Mouse (Mus musculus) heart, adult 9 months (tissue): ENCODE measurements around the gene Sned1.
A peak's percentile ranks its signal among the peaks of the same experiment; 100 is the strongest.

ENCODE experiments used
- DNase-seq, 2 experiments: peaks; one replicate each; pipeline ENCODE4 v3.0.0; 2022; ENCODE audit warnings: low spot score in 2 of 2

Gene Sned1

GRCm38 (mm10) chr1:93305581-93306337 lies 70.1 kb downstream of the Sned1 start, which contains the start of gene Mterf4:
Mterf4 (minus strand) TSS chr1:93305915.
- peak; percentile 63 to 64 for DNase-seq

DNA sequence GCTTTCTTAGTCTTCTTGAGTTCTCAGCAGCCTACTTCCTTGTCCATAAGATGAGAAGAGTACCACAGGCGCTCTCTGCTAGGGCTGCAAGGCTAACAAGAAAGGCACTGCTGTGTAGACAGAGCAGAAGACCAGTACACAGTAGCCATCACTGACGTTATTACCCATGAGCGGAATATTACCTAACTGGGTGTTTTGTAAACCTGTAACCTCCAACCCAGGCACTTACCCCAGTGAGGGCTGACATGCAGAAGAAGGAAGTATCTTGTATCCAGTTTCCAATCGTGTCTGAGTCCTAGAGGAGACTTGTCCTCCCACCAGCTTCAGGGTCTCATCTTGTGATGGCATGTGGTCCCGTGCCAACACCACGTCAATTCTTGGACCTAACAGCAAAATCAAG lies 88.3 kb downstream of the Sned1 start:
- DNase-seq: no peak

DNA sequence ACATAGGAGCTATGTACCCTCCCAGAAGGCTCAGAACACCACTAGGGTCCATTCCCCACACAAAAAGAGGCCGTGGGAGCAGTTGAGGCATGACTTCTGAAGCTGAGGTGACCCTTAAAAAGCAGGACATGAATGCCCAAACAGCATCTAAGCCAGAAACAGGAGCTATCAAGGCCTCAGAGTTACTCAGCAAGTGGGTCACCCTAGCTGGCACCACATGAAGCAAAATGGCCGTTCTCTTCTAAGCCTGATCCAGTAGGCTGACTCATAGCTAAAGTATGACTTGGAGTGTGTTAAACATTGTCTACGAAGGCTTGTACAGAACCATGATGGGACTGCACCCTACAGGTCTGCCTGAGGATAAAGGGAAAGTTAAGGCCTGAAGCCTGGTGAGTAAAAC lies 90.8 kb downstream of the Sned1 start:
- DNase-seq: no peak

GRCm38 (mm10) chr1:93334621-93335020 lies 99.0 kb downstream of the Sned1 start:
- no peak for DNase-seq

DNA sequence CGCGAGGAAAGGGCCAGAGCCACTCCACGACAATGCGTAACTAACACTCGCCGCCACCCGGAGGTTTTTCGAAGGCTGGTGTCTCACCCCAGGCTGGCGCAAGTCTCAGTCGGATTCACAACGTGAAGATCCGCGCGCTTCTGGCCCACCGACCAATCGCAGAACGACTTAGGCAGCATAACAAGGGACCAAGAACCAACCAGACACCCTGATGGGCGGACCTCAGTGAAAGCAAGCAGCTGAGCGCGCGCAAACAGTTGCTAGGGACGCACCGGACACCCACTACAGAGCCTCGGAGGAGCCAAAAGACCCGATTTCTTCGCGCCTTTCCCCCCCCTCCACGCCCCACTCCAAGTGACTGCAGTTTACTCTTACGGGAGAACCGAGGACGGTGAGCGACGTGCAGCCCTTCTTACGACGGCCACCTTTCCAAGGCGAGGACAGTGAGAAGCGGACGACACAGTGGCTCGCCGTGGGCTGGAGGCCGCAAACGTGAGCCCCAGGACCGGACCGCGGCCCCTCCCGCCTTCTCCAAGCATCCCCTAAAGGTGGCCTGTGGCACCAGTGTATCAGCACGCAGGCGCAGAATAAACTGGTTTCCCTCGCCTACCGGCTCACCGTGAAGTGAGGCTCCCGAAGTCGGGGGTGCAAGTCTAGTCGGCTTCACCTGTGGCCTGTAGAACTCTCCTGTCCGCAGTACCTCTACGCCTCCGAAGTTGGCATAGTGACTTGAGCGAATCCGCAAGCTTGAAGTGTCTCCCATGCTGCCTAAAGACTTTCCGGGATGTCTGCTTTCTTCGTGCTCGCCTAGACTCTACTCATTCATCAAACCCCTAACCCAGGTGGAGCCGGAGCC lies 107.2 kb downstream of the Sned1 start, which contains the start of the genes Ppp1r7 and Pask:
Ppp1r7 (plus strand) TSS at position 207 of the 856 bp plus-strand sequence.
Pask (minus strand) TSS at position 835 of the 856 bp plus-strand sequence.
- DNase-seq: peak; percentile 94 to 96

GRCm38 (mm10) chr1:93343504-93344047 lies 107.9 kb downstream of the Sned1 start:
- peak; percentile 94 to 95 for DNase-seq

- DNase-seq: no peak
Observed at GRCm38 (mm10) chr1:93347176-93347575, 111.5 kb downstream of the Sned1 start.

DNA sequence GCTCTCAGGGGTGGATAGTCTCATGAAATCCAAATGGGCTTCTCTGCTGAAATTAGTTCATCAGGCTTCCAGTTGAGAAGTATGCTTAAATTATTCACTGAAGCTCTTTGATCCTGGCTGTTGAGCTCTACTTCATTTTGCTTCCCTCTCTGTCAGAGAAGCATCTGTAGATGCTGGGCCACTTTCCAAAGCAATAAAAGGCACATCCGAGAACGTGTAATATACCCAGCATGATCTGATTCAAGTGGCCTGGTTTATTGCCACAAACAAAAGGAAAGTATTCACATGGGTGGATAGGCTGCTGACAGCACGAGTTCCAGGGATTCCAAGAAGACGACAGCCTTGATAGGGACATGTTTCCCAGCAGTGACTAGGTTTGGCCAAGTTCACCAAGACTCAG lies 114.1 kb downstream of the Sned1 start:
- DNase-seq: no peak
